Mouse (Mus musculus) lung, postnatal 0 days (tissue): Measurements from ENCODE around the gene Tubb4b. TPM values are rescaled to one million over a fixed set of nuclear protein-coding genes. Genes with fewer than 3 reads are reported as not detected.
A peak's percentile ranks its signal among the peaks of the same experiment; 100 is the strongest.

Source experiments
- ATAC-seq: fragments of 200-750 bp; cut with Nextera tagmentation; 2 replicates; pipeline ENCODE4 v1.8.0; 2017; ENCODE audit warnings: moderate library complexity
- DNase-seq: peaks from one replicate; pipeline ENCODE4 v3.0.0-alpha.2; 2016; ENCODE audit warnings: low spot score
- H3K27ac ChIP-seq: fragments of 300-500 bp; sonication (generic); 2 replicates; pipeline ENCODE4 v1.5.1; 2014; ENCODE audit warnings: antibody characterized with exemption, mild to moderate bottlenecking, low read length, mixed read lengths
- H3K27me3 ChIP-seq: fragments of 300-500 bp; sonication (generic); replicated peaks from 2 replicates; pipeline ENCODE4 v1.6.1; 2014; ENCODE audit warnings: low read length, mixed read lengths; ENCODE audit not compliant: insufficient read depth
- H3K36me3 ChIP-seq: fragments of 300-500 bp; sonication (generic); 2 replicates; pipeline ENCODE4 v1.6.1; 2014; ENCODE audit warnings: low read length, mixed read lengths; ENCODE audit not compliant: insufficient read depth
- H3K4me1 ChIP-seq: fragments of 300-500 bp; sonication (generic); 2 replicates; pipeline ENCODE4 v1.6.1; 2014; ENCODE audit warnings: antibody characterized with exemption, low read depth, low read length, mixed read lengths; ENCODE audit not compliant: insufficient read depth
- H3K4me2 ChIP-seq: fragments of 300-500 bp; sonication (generic); replicated peaks from 2 replicates; pipeline ENCODE4 v1.6.1; 2014; ENCODE audit warnings: low read depth, mild to moderate bottlenecking, low read length, moderate library complexity, mixed read lengths
- H3K4me3 ChIP-seq: fragments of 300-500 bp; sonication (generic); 2 replicates; pipeline ENCODE4 v1.5.1; 2014; ENCODE audit warnings: low read depth, low read length
- H3K9ac ChIP-seq: fragments of 300-500 bp; sonication (generic); replicated peaks from 2 replicates; pipeline ENCODE4 v1.6.1; 2014; ENCODE audit warnings: low read depth, mild to moderate bottlenecking
- H3K9me3 ChIP-seq: fragments of 300-500 bp; sonication (generic); 2 replicates; pipeline ENCODE4 v1.6.1; 2016; ENCODE audit warnings: low read length, mixed read lengths
- CTCF ChIP-seq: IDR thresholded peaks from 2 replicates; pipeline ENCODE4 v1.5.1; 2016; ENCODE audit warnings: antibody characterized with exemption, mild to moderate bottlenecking
- EP300 ChIP-seq: IDR thresholded peaks from 2 replicates; pipeline ENCODE4 v1.6.1; 2016; ENCODE audit warnings: antibody characterized with exemption, mild to moderate bottlenecking, control low read depth
- WGBS: fragments of 180-500 bp; shearing (Covaris S2); extraction: QIAGEN DNeasy Blood & Tissue Kit; methylation state at CpG from one replicate; pipeline ENCODE4 v1.1.7; 2014; 5-methylcytosine and 5-hydroxymethylcytosine counted together
- polyA plus RNA-seq: library from polyadenylated mRNA; unstranded; fragments of >200 nt; fragmentation: Nextera tagmentation; extraction: Ambion mirVana; gene quantifications from 2 replicates; pipeline ENCODE4 v1.2.1, GENCODE M21; 2015

Gene Tubb4b
- polyA plus RNA-seq, 1 experiment from 2014 or later: 344 TPM

DNA sequence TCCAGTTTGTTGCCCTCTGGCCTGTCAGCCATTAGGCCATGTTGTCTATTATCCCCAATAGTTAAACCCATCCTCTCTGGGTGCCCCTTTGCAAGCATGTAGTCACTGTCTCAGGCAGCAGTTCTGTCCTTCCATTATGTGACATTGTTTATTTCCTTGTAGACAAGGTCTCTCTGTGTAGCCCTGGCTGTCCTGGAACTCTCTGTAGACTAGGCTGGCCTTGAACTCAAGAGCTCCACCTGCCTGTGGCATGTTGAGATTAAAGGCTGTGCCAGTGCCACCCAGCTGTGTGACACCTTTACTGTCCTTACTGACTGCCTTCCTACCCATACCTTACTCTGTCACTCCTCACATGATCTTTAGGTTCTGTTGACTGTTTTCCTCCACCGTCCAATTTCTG is 27.8 kb upstream of the Tubb4b start:
- Histone ChIP-seq H3K9me3 (no peaks in the 10 kb centered on the region), H3K9ac (no peak overlapping the region), H3K4me3 (no peak overlapping the region), H3K4me2 (no peak overlapping the region), H3K4me1 (peaks cover 11% of the 10 kb centered on the region), H3K27me3 (no peaks in the 10 kb centered on the region), H3K36me3 (peaks cover 22% of the 10 kb centered on the region), H3K27ac (no peak overlapping the region)
- DNase-seq (no peak), ATAC-seq (no peak)
- TF ChIP-seq EP300 (no peak), CTCF (peak; percentile 58)
- WGBS: 72% methylated on average over 1 of the region's 1 CpGs

DNA sequence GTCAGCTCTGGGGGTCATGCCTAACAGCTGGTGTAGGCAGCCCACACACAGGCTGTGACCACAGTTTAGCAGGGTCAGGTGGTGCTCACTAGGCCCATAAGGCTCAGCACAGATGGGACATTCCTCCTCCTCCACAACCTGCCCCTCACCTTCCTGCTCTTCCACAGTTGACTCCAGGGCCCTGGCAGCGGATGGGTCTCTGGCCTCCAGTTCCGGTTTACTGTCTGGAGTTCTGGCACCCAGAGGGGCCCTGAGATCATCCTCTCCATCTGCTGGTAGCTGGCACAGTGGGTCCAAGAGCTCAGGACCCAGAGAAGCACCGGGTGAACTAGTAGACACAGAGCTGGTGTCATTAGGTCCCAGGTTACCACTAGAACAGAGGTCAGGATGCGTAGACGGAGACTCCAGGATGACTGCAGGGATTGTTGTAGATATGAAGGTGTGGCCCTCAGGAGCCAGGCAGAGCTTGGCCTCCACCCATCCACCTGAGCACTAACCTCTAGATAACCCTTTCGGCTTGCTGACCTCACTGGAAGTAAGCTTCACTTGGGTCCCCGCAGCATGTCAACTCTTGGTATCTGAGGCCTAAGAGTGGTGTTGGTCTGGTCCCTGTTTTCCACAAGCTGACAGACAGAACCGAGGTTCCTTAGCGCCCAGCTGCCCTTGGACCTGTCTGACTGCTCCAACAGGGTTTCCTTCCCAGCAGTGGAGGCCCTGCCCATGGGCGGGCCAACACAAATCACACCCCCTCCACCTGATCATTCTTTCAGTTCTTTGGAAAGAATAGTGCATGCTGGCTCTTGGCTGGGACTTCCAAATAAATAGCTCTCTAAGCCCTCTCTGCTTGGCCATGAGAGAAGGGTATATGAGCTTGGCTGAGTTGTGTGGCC is 21.9 kb upstream of the Tubb4b start, which contains the start of gene AL732309.1:
TSS of gene AL732309.1 (minus strand) at position 681 of the 890 bp plus-strand sequence.
- ATAC-seq: peak; percentile 38; the same call in 1 of the 2 replicates
- no peaks in the 10 kb centered on the region for H3K9me3 ChIP-seq
- H3K4me2 ChIP-seq: no peak within 1 kb of the TSS
- no peak for TF ChIP-seq CTCF
- TF ChIP-seq EP300: no peak
- peaks cover 7% of the 10 kb centered on the region; the same call in 1 of the 2 replicates for H3K27me3 ChIP-seq
- peaks cover 7% of the 10 kb centered on the region; the same call in 1 of the 2 replicates for H3K4me1 ChIP-seq
- H3K36me3 ChIP-seq: peaks cover 24% of the 10 kb centered on the region
- H3K4me3 ChIP-seq: no peak within 1 kb of the TSS
- no peak within 1 kb of the TSS for H3K27ac ChIP-seq
- no peak within 1 kb of the TSS for H3K9ac ChIP-seq
- peak; percentile 26 for DNase-seq
- WGBS: 79% methylated on average over 10 of the region's 10 CpGs

DNA sequence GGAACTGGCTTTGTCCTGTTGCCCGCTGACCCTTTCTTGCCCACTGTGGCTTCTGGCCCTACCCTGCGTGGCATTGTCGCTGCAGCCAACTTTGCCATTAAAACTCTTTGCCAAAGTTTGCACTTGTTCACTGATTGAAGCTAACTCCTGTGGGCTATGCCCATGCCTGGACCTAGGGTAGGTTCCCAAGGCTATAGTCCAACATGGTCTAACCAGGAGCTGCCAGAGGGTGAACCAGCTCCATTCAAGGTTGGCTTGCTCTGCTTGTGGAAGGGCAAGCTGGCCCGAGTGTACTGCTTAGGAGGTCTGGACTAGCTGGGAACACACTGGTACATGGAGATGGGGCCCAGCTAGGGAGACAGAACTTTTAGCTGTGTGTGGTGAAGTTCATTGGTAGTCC is 19.6 kb upstream of the Tubb4b start:
- DNase-seq: no peak
- WGBS: 83% methylated on average over 4 of the region's 4 CpGs
- Histone ChIP-seq H3K9ac (no peak overlapping the region), H3K4me2 (no peak overlapping the region), H3K27ac (no peak overlapping the region), H3K36me3 (peaks cover 15% of the 10 kb centered on the region; the same call in 1 of the 2 replicates), H3K4me1 (peaks cover 11% of the 10 kb centered on the region), H3K27me3 (peaks cover 9% of the 10 kb centered on the region; the same call in 1 of the 2 replicates), H3K4me3 (no peak overlapping the region), H3K9me3 (no peaks in the 10 kb centered on the region)
- no peak for TF ChIP-seq EP300
- no peak for TF ChIP-seq CTCF
- ATAC-seq: no peak

DNA sequence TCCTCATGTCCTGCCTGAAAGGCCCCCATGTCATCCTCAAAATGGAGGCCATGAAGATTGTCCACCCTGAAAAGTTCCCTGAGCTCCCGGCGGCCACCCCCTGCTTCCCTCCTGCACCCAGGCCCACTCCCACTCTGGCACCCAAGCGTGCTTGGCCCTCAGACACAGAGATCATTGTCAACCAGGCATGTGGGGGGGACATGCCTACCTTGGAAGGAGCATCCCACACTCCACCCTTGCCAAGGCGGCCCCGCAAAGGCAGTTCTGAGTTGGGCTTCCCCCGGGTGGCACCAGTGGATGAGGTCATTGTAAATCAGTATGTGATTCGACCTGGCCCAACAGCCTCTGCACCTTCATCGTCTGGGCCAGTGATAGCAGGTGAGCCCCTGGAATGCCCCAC is 18.8 kb upstream of the Tubb4b start:
- H3K27me3 ChIP-seq: peaks cover 9% of the 10 kb centered on the region; the same call in 1 of the 2 replicates
- no peak for DNase-seq
- H3K9ac ChIP-seq: no peak overlapping the region
- H3K4me2 ChIP-seq: no peak overlapping the region
- no peak for ATAC-seq
- no peak for TF ChIP-seq EP300
- H3K27ac ChIP-seq: no peak overlapping the region
- H3K36me3 ChIP-seq: 0 out of 2 replicates have a peak, but pooled peaks cover 10% of the 10 kb centered on the region
- no peak overlapping the region for H3K4me3 ChIP-seq
- peaks cover 11% of the 10 kb centered on the region for H3K4me1 ChIP-seq
- H3K9me3 ChIP-seq: no peaks in the 10 kb centered on the region
- 70% methylated on average over 8 of the region's 8 CpGs for WGBS

DNA sequence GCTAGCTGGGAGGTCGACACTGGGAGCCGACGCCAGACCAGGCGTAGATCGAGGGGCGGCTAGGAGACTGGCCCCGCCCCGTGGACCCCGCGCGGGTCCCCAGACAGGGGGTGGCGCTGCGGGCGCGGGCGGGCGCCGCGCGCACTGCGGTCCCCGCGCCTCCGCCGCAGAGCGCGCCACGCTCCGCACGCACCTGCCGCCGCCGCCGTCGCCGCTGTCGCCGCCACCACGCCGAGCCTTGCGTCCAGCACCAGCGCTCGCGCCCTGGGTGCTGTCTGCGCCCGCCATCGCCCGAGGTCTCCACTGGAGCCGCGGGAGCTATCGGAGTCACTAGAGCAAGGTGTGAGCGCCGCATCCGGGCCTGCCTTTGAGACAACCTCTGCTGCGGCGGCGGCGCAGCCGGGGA is 17.6 kb upstream of the Tubb4b start, which contains the start of the genes Rnf208 and Cysrt1:
TSS of gene Rnf208 (plus strand) at position 155 of the 406 bp plus-strand sequence.
TSS of gene Cysrt1 (minus strand) at position 352 of the 406 bp plus-strand sequence.
- ATAC-seq: no peak
- no peaks in the 10 kb centered on the region for H3K36me3 ChIP-seq
- H3K4me1 ChIP-seq: peaks cover 11% of the 10 kb centered on the region
- no peaks in the 10 kb centered on the region for H3K9me3 ChIP-seq
- peak within 1 kb of the TSS; percentile 44 for H3K4me3 ChIP-seq
- no peak for DNase-seq
- H3K27me3 ChIP-seq: peaks cover 9% of the 10 kb centered on the region; the same call in 1 of the 2 replicates
- TF ChIP-seq EP300: no peak
- no peak for TF ChIP-seq CTCF
- H3K27ac ChIP-seq: peak within 1 kb of the TSS; percentile 16; the same call in 1 of the 2 replicates
- no peak within 1 kb of the TSS for H3K9ac ChIP-seq
- WGBS: 1% methylated on average over 43 of the region's 59 CpGs
- H3K4me2 ChIP-seq: peak within 1 kb of the TSS; percentile 79

DNA sequence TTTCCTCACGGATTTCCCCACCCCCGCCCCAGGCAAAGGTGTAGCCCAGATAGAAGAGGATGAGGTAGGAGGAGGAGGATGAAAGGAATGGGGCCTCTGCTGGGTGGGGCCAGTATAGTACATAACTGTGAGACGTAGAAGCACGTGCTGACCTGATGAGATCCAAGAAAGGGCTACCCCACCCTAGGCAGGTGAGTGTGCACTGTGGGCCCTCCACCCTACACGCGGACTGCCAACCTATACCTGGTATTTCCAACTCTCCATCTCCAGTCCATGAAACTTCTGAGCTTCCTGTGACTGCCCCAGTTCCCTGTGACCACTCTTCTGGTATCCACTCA is 16.9 kb upstream of the Tubb4b start:
- Histone ChIP-seq H3K36me3 (no peaks in the 10 kb centered on the region), H3K27me3 (peaks cover 9% of the 10 kb centered on the region; the same call in 1 of the 2 replicates), H3K9ac (no peak overlapping the region), H3K4me2 (peak overlapping the region; percentile 79), H3K4me3 (peak overlapping the region; percentile 44; the same call in 1 of the 2 replicates), H3K9me3 (no peaks in the 10 kb centered on the region), H3K27ac (peak overlapping the region; percentile 16; the same call in 1 of the 2 replicates), H3K4me1 (peaks cover 11% of the 10 kb centered on the region)
- 12% methylated on average over 6 of the region's 6 CpGs for WGBS
- TF ChIP-seq EP300: 0 out of 2 replicates have a peak, but pooled peaks have one; percentile 26
- no peak for TF ChIP-seq CTCF
- peak; percentile 51 for DNase-seq
- peak; percentile 32 for ATAC-seq
